Mouse (Mus musculus): Measurements from ENCODE around the gene Dbndd2. TPM values are rescaled to one million over a fixed set of nuclear protein-coding genes. Genes with fewer than 3 reads are reported as not detected.

Gene Dbndd2
- 16.4 TPM for polyA plus RNA-seq (2012; fragmentation: generic; extraction: Trizol)

DNA sequence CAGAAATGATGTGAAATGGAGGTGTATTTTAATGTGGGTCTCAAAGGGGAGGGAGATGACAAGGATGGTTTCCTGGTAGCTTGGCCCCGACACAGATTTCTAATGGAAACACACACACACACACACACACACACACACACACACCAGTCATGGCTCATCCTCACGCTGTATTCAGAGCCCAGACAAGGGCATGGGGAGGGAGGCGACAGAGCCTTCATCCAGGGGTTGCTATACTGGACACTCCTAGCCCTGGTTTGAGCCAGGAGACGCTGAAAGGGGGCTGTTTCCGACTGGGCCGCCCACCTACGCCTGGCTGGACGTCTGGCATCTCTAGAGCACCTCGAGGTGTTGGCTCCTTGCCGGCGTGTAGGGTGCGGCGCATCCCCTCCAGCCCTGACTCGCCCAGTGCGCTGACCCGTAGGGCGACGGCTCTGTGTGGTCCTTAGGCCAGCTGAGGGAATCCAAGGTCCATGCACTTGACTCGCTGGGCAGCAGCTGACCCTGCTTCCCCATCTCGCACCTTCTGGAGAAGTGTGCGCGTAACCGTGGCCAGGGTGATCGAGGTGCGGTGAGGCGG, at the start of gene Dbndd2:
Dbndd2 (plus strand) TSS at position 426 of the 577 bp plus-strand sequence.
- H3ac ChIP-seq (ENCODE audit: control insufficient read depth, insufficient read length) = peak within 1 kb of the TSS; percentile 64
- H3K36me3 ChIP-seq (ENCODE audit: control insufficient read depth, insufficient read depth) = peaks cover 5% of the 10 kb centered on the region
- peak within 1 kb of the TSS; percentile 91 for H3K4me2 ChIP-seq (ENCODE audit: low read depth)
- H3K4me3 ChIP-seq = peak within 1 kb of the TSS; percentile 51
- no peaks in the 10 kb centered on the region for H3K27me3 ChIP-seq (ENCODE audit: control insufficient read depth, insufficient read depth, insufficient read length)
- TF ChIP-seq E2F4 (IDR thresholded peaks at IDR 0.05; ENCODE audit: insufficient read depth) (no peak), MYOG (IDR thresholded peaks at IDR 0.05; ENCODE audit: control insufficient read depth in 1 of 3, insufficient read depth in 1 of 3, insufficient read length in 2 of 3, low read depth in 2 of 3) (no peak), MAX (IDR thresholded peaks at IDR 0.05; ENCODE audit: low read depth) (no peak), USF1 (IDR thresholded peaks at IDR 0.05; ENCODE audit: low read depth) (no peak), SRF (IDR thresholded peaks at IDR 0.05; ENCODE audit: control insufficient read depth, insufficient read length, low read depth) (no peak), POLR2AphosphoS2 (IDR thresholded peaks at IDR 0.05; ENCODE audit: insufficient read length, low read depth) (no peak), POLR2A (IDR thresholded peaks at IDR 0.05; ENCODE audit: insufficient read length, low read depth) (no peak), CEBPB (IDR thresholded peaks at IDR 0.05; ENCODE audit: insufficient read depth, poor library complexity, severe bottlenecking) (no peak), TCF12 (IDR thresholded peaks at IDR 0.05; ENCODE audit: insufficient read depth, poor library complexity, severe bottlenecking) (no peak), REST (IDR thresholded peaks at IDR 0.05; ENCODE audit: insufficient read depth, insufficient read length) (no peak), MYOD1 (IDR thresholded peaks at IDR 0.05; ENCODE audit: control insufficient read depth in 1 of 3, insufficient read length in 2 of 3, low read depth in 2 of 3) (no peak), TCF3 (IDR thresholded peaks at IDR 0.05; ENCODE audit: insufficient read length, low read depth) (no peak)
- H3K79me2 ChIP-seq (ENCODE audit: control insufficient read depth, insufficient read depth) = no peaks in the 10 kb centered on the region

GRCm38 (mm10) chr2:164436215-164436913, 49.5 kb upstream of the Dbndd2 start:
- TF ChIP-seq MYOG (IDR thresholded peaks at IDR 0.05; ENCODE audit: control insufficient read depth in 1 of 3, insufficient read depth in 1 of 3, insufficient read length in 2 of 3, low read depth in 2 of 3) (peak in 1 of 3 experiments; percentile 50), POLR2AphosphoS2 (IDR thresholded peaks at IDR 0.05; ENCODE audit: insufficient read length, low read depth) (no peak), USF1 (IDR thresholded peaks at IDR 0.05; ENCODE audit: low read depth) (no peak), TCF12 (IDR thresholded peaks at IDR 0.05; ENCODE audit: insufficient read depth, poor library complexity, severe bottlenecking) (no peak), MAX (IDR thresholded peaks at IDR 0.05; ENCODE audit: low read depth) (no peak), CEBPB (IDR thresholded peaks at IDR 0.05; ENCODE audit: insufficient read depth, poor library complexity, severe bottlenecking) (no peak), E2F4 (IDR thresholded peaks at IDR 0.05; ENCODE audit: insufficient read depth) (no peak), SRF (IDR thresholded peaks at IDR 0.05; ENCODE audit: control insufficient read depth, insufficient read length, low read depth) (no peak), MYOD1 (IDR thresholded peaks at IDR 0.05; ENCODE audit: control insufficient read depth in 1 of 3, insufficient read length in 2 of 3, low read depth in 2 of 3) (peak in 1 of 3 experiments; percentile 17), TCF3 (IDR thresholded peaks at IDR 0.05; ENCODE audit: insufficient read length, low read depth) (no peak)
- H3K36me3 ChIP-seq (ENCODE audit: control insufficient read depth, insufficient read depth) = no peaks in the 10 kb centered on the region
- H3K4me3 ChIP-seq = no peak overlapping the region
- no peaks in the 10 kb centered on the region for H3K27me3 ChIP-seq (ENCODE audit: control insufficient read depth, insufficient read depth, insufficient read length)
- peak overlapping the region; percentile 82 for H3K4me2 ChIP-seq (ENCODE audit: low read depth)
- H3ac ChIP-seq (ENCODE audit: control insufficient read depth, insufficient read length) = no peak overlapping the region
- peaks cover 78% of the 10 kb centered on the region for H3K79me2 ChIP-seq (ENCODE audit: control insufficient read depth, insufficient read depth)

- H3K4me2 ChIP-seq (ENCODE audit: low read depth) = peak overlapping the region; percentile 82
- no peak overlapping the region for H3K4me3 ChIP-seq
- TF ChIP-seq TCF3 (IDR thresholded peaks at IDR 0.05; ENCODE audit: insufficient read length, low read depth) (no peak), MAX (IDR thresholded peaks at IDR 0.05; ENCODE audit: low read depth) (no peak), E2F4 (IDR thresholded peaks at IDR 0.05; ENCODE audit: insufficient read depth) (no peak), TCF12 (IDR thresholded peaks at IDR 0.05; ENCODE audit: insufficient read depth, poor library complexity, severe bottlenecking) (no peak), CEBPB (IDR thresholded peaks at IDR 0.05; ENCODE audit: insufficient read depth, poor library complexity, severe bottlenecking) (no peak), POLR2AphosphoS2 (IDR thresholded peaks at IDR 0.05; ENCODE audit: insufficient read length, low read depth) (no peak), MYOG (IDR thresholded peaks at IDR 0.05; ENCODE audit: control insufficient read depth in 1 of 3, insufficient read depth in 1 of 3, insufficient read length in 2 of 3, low read depth in 2 of 3) (no peak), REST (IDR thresholded peaks at IDR 0.05; ENCODE audit: insufficient read depth, insufficient read length) (no peak), POLR2A (IDR thresholded peaks at IDR 0.05; ENCODE audit: insufficient read length, low read depth) (no peak), USF1 (IDR thresholded peaks at IDR 0.05; ENCODE audit: low read depth) (no peak), SRF (IDR thresholded peaks at IDR 0.05; ENCODE audit: control insufficient read depth, insufficient read length, low read depth) (no peak), MYOD1 (IDR thresholded peaks at IDR 0.05; ENCODE audit: control insufficient read depth in 1 of 3, insufficient read length in 2 of 3, low read depth in 2 of 3) (no peak)
Observed at GRCm38 (mm10) chr2:164436961-164437360, 48.9 kb upstream of the Dbndd2 start.

GRCm38 (mm10) chr2:164437710-164438109, 48.2 kb upstream of the Dbndd2 start:
- Histone ChIP-seq H3K79me2 (ENCODE audit: control insufficient read depth, insufficient read depth) (peaks cover 91% of the 10 kb centered on the region), H3K4me2 (ENCODE audit: low read depth) (peak overlapping the region; percentile 82), H3K4me3 (no peak overlapping the region), H3K36me3 (ENCODE audit: control insufficient read depth, insufficient read depth) (no peaks in the 10 kb centered on the region), H3K27me3 (ENCODE audit: control insufficient read depth, insufficient read depth, insufficient read length) (no peaks in the 10 kb centered on the region), H3ac (ENCODE audit: control insufficient read depth, insufficient read length) (no peak overlapping the region)
- TF ChIP-seq CEBPB (IDR thresholded peaks at IDR 0.05; ENCODE audit: insufficient read depth, poor library complexity, severe bottlenecking) (no peak), POLR2A (IDR thresholded peaks at IDR 0.05; ENCODE audit: insufficient read length, low read depth) (no peak), E2F4 (IDR thresholded peaks at IDR 0.05; ENCODE audit: insufficient read depth) (no peak), USF1 (IDR thresholded peaks at IDR 0.05; ENCODE audit: low read depth) (no peak), SRF (IDR thresholded peaks at IDR 0.05; ENCODE audit: control insufficient read depth, insufficient read length, low read depth) (no peak), TCF3 (IDR thresholded peaks at IDR 0.05; ENCODE audit: insufficient read length, low read depth) (no peak), TCF12 (IDR thresholded peaks at IDR 0.05; ENCODE audit: insufficient read depth, poor library complexity, severe bottlenecking) (no peak), POLR2AphosphoS2 (IDR thresholded peaks at IDR 0.05; ENCODE audit: insufficient read length, low read depth) (no peak), MYOG (IDR thresholded peaks at IDR 0.05; ENCODE audit: control insufficient read depth in 1 of 3, insufficient read depth in 1 of 3, insufficient read length in 2 of 3, low read depth in 2 of 3) (no peak), MYOD1 (IDR thresholded peaks at IDR 0.05; ENCODE audit: control insufficient read depth in 1 of 3, insufficient read length in 2 of 3, low read depth in 2 of 3) (no peak), REST (IDR thresholded peaks at IDR 0.05; ENCODE audit: insufficient read depth, insufficient read length) (no peak), MAX (IDR thresholded peaks at IDR 0.05; ENCODE audit: low read depth) (no peak)

More at GRCm38 (mm10) chr2:164436961-164437360, 48.9 kb upstream of the Dbndd2 start:
- H3K27me3 ChIP-seq (ENCODE audit: control insufficient read depth, insufficient read depth, insufficient read length) = no peaks in the 10 kb centered on the region
- no peaks in the 10 kb centered on the region for H3K36me3 ChIP-seq (ENCODE audit: control insufficient read depth, insufficient read depth)
- H3ac ChIP-seq (ENCODE audit: control insufficient read depth, insufficient read length) = no peak overlapping the region
- peaks cover 83% of the 10 kb centered on the region for H3K79me2 ChIP-seq (ENCODE audit: control insufficient read depth, insufficient read depth)
